Mouse (Mus musculus): ENCODE results near the gene Znrf4.
"Not testable (repeated sequence)": the region's sequence is repeated elsewhere in the genome, so short reads cannot be mapped to it uniquely, and the experiment has no call there.

The Znrf4 gene

DNA sequence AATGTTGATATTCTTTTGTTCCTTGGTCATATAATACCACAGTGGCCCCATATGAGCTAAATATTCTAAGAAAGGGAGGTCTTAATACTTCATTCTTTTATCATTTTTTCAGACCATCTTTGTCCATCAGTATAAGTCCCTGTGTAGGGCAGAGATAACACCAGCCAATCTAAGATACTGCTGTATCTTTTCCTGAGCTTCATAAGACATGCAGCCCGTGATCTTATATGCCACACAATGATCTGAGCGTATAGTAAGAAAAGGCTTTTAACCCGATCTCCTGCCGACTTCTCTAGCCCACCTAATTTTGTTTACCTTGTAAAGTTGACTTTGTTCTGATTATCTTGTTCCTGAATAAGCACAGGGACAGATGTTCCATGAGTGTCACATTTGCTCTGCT, 12.7 kb upstream of the Znrf4 start:
- no peak for DNase-seq (ENCODE audit: low spot score)

DNA sequence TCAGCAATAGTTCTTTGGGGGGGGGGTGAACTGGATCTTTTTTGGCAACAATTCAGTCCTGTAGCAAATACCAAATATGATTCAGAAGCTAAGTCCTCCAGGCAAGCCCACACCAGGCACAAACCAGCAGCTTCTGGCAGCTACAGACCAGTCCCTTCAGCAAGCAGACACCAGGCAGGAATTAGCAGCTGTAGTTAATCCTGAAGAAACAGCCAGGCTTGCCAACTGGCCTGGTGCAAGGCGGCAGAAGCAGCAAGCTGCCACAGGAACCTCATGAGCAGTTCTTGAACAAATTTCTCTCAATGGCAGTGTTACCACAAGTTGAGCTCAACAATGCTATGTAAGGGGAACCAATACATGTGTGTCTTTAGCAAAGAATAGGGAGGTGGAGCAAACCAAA, 10.5 kb upstream of the Znrf4 start:
- no peak for DNase-seq (ENCODE audit: low spot score)

DNA sequence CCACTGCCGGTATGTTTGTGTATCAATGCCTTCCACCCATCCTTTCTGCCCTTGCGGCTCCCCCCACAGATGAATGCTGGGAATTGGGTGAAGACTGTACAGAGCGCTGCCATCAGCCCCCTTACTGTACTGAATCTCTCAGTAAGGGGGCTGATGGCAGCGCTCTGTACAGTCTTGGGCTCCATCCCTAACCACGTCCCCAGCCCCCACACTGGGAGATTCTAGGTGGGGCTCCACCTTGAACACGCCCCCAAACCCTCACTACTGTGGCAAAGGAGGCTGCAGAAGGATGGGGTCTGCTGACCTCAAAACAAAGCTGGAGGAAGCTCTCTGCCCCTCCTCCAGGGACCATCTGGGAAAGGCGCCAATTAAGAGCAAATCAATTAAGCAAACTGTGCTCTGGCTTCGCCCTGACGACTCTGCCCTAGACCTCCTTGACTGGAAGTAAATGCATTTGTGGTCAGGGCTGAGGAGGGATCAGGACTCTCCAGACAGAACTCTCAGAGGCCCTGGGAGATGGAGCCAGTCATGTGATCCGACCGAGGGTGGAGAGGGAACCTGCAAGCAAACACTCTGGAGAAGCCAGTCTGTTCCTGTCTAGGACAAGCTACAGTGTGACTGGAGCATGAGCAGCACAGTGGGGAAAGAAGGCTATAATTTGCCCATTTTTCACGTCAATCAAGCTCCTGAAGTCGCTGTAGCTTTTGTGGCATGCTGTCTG, 3.6 kb upstream of the Znrf4 start:
- DNase-seq (ENCODE audit: low spot score) = peak; percentile 29

DNA sequence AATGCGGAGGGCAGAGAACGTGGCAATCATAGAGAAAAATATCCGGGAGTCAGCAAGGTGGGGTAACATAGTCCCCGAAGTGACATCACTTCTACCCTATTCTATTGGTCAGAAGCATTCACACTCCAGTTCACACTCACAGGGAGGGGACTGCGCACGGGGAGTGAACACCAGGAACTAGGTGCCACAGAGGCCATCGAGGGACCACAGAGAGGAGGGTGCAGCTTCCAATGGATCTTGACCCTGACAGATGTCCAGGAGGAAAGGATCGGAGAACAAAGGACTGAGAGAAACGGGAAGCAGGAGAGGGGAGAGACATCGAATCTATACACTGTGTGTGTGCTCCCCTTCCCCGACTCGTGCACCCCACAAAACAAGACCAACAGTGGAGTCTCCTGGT, 2.7 kb upstream of the Znrf4 start:
- no peak for DNase-seq (ENCODE audit: low spot score)

DNA sequence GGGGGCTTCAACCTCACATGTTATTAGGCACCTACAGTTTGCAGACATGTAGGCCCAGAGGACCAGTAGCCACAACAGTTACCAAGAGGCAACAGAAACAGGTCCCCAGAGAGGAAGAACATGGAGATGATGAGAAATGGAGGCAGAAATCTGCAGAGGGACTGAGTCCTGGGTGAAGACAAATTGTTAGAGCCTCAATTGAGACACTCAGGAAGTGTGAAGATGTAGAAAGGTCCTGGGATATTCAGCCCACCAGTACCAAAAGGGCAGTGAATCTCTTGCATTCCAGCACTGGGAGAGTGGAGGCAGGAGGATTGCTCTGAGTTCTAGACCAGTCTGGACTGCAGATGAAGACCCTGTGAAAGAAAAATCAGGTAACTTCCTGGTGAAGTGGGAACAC, 2.1 kb upstream of the Znrf4 start:
- no peak for DNase-seq (ENCODE audit: low spot score)

DNA sequence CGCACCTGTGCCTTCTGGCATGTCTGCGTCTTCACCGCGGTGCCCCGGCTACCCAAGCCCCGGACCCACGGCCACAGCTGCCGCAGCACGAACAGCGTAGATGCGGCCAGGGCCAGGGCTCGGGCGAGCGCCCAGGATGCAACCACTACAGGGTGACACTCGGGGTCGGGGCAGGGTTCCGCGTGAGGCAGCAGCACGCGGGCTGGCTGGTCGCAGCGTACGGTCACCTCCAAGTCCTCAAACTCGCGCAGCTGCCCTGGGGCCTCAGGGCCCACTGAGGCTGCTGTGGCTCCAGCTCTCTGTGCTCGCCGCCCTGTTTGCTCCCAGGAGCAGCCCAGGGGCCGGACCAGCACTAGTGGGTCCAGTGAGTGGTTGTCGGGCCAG, 532 bp downstream of the Znrf4 start:
- DNase-seq (ENCODE audit: low spot score) = no peak

DNA sequence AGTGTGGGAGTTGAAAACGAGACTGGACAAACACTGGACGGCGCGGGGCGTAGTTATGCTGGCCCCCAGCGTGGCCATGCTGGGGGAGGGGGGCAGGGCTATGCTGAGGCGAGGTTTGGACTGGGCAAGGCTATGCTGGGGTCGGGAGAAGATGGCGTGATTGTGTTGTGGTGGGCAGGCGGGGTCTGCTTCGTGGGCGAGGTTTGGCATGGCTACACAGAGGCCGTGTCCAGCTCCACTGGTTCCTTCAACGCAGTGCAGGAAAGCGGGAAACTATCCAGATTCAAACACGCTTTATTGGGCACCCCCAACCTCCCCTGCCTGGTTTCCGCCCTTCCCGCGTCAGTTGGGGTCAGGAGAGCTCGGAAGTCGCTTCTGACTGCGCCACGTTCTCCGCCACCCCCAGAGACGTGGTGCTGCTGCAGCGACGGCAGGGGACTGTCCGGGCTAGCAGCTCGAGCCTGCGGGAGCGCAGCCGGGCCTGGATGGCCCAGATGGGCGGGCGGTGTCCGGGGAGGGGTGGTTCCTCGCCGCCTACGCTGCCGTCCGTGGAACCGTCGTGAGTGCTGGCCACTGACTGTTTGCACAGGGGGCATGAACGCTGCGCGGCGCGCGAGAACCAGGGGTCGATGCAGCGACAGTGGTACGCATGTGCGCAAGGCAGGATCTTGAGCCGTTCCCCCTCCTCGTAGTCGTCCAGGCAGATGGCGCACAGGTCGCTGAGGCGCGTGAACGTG, 1.1 kb downstream of the Znrf4 start:
- DNase-seq (ENCODE audit: low spot score) = no peak

DNA sequence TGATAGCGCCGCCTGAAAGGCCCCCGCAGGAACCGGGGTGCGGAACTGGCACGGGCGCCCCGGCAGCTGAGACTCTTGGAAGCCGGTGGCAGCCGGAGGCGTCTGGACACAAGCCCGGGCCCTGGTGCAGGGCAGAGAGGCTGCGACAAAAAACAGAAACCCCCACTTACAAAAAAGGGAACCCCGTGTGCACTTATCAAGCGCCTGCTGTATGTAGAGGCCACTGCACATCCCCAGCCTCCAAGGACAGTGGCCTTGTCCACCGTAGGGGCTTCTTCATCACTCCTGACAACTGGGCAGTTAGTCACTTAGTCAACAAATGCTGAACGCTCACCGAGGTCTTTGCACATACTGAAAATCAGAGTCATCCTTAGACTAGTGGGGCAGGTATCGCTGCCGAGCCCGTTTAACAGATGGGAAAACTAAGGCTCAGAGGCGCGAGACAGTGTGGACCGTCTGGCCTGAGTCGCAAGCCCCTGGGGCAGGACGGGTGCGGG, 1.7 kb downstream of the Znrf4 start:
- no peak for DNase-seq (ENCODE audit: low spot score)

DNA sequence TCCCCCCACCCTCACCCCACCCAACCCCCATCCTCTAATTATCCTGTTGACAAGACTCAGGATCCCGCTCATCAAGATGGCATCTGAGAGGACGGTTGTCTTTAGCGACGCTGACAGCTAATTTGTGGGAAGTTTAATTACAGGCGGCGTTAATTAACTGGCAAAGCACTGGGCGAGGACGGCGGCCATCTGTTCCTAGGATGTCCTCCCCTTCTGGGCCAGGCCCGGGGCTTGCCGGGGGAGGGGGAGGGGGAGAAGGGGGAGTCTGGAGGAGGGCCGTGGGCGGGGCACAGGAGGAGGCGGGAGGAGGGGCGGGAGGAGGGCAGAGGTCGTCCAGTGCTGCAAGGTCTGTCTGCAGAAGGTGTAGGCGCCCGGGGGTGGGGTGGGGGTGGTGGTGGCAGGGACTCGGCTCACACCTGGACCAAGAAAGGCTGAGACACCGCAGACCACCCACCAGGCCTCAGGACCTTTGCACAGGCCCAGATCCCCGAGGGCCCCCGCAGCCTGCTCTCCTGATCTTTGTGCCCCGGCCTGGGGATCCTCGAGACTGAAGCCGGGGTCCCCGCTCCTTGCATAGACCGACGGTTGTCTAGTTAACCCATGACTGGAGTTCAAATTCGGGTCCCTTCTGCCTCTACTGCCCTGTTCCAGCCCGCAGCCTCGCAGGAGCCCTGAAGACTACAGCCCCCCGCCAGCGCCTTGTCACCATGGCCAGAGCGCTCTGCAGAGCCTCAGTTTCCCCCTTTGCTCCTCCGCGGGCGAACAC, 2.3 kb downstream of the Znrf4 start:
- no peak for DNase-seq (ENCODE audit: low spot score)

DNA sequence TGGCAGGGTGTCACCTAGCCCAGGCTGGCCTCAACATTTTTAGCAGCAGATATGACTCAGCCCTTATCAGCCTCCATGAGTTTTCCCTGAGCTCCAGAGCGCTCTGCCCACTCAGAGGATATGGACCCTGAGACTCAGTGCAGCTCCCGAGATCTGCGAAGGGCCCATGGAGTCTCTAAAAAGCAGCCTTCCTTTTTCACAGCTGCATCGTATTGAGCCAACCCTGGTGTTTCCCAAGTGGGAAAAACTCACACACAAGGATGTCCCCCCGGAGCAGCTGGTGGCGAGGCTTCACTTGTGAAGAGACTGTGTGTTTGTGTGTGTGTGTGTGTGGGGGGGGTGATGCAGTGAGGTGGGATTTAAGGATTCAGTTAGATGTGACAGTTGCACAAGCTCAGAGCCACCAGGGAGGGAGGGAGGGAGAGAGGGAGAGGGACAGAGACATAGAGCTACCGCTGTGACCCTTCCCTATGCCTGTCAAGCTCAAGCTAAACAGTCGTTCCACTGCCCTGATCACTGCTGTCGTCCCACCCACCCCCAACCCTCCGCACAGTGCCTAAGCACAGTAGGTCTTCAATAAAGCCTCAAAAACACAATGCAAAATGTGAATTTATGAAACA, 3.1 kb downstream of the Znrf4 start:
- DNase-seq (ENCODE audit: low spot score) = no peak

DNA sequence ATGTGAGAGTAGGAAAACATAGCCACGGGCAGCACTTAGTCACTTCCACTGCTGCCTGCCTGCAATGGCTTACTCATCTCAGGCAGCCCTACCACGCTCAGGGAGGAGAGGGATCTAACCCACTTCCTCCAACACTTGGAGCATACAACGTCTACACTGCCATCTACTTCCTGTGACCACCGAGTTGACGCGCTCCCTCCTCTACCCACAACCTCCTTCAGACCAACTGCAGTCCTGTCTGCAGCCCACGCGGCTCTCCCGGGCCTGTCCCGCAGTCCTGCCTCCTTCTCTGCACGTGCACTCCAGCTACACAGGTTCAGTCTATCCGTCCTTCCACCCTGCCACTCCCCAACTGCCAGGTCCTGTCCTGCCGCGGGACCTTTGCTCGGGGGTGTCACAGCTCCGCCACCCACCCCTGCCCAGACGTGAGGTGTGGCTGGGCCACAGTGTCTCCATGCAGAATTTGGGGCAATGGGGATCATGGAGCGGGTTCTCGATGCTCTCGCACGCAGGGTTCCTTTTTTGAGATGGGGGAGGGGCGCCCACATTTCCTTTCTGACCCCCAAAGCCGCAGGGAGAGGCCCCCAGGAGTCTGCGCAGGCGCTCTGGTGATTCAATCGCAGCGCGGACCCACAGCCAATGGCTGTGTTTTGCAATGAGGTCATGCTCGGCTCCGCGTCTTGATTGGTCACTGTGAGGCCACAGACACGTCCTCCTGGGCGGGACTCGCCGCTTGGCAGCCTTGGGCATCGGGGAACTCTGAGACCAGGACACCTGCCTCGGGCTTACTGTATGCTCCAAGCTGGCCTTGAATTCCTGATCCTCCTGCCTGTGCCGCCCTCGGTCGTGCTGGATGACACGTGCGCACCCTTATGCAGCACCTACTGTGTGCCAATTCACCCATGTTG, 4.8 kb downstream of the Znrf4 start:
- DNase-seq (ENCODE audit: low spot score) = peak; percentile 98

DNA sequence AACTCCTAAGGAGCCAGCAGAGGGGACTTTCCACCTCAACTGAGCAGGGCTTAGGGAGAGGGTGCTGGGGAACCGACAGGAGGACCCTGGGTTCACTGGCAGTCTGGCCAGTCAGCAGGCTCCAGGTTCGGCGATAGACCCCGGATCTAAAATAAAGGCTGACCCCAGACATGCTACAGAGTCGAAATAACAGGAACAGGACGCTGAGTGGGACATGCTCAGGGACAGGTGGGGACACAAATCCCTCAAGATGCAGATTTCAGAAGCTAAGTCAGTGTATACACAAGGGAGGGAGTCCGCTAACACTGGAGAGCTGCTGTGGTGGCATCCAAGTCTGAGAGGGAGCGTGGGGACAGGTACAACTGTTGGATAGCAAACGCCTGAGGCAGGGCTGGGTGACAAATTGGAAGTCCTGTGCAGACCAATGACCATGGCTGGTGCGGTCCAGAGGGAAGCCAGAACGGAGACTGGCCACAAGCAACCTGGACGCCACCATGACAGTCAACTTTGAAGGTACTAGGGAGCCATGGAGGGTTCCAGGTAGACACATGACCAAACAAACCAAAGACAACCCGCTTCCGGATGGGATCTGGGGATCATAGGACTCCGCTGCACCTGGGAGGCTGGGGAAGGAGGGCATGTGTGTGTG, 5.7 kb downstream of the Znrf4 start:
- DNase-seq (ENCODE audit: low spot score) = no peak

DNA sequence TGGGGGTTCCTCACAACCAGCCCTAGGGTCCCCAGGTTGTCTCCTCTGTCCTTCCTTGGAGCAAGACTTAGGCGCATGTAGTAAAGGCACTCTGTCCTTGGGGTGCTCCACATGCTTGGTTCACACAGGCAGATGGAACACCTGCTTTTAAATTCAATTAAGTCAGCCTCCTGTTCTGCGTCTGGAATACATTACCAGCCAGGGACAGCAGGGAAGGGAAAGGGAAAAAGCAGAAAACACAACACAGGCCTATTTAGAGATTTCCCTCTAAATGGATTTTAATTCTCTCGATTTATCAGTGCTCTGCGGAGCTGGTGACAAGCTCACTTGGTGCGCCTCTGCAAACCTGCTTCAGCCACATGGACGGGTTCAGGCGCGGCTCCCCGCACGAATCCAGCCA, 6.8 kb downstream of the Znrf4 start:
- no peak for DNase-seq (ENCODE audit: low spot score)

DNA sequence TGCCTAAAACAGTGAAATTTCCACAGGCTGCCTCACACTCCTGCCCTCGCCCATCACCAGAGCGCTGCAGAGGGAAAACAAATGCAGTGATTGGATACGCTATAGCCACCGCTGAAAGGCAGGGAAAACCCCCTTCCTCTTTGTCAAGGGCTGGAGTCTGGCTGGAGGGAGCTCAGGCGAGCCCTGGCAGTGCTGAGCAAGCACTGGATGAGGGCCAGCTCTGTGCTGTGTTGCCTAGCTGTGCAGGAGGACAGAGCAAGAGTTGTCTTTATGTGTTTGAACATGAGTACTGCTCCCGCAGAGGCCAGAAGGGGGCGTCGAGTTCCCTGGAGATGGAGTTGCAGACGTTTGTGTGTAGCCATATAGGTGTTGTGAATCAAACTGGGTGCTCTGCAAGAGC, 9.7 kb downstream of the Znrf4 start:
- DNase-seq (ENCODE audit: low spot score) = peak; percentile 74

DNA sequence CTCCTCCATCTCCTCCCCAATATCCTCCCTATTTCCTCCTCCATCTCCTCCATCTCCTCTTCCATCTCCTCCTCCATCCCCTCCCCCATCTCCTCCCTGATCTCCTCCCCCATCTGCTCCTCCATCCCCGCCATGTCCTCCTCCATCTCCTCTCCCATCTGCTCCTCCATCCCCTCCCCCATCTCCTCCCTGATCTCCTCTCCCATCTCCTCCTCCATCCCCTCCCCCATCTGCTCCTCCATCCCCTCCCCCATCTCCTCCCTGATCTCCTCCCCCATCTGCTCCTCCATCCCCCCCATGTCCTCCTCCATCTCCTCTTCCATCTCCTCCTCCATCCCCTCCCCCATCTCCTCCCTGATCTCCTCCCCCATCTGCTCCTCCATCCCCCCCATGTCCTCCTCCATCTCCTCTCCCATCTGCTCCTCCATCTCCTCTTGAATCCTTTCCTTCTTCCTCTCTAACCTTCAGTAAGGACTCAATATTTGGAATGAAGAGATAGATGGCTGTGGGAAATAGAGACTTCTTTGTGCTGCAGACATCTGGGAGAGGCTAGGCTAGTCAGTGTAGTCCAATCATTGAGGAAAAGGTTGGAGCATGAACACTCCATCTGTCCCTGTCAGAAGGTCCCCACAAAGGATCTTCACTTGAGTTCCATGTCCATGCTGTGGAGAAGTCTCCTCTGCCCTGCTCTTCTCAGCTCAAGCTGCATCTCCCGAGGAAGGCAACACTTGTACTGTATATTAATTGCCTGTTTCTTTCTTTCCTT, 10.4 kb downstream of the Znrf4 start:
- not testable (repeated sequence) for DNase-seq (ENCODE audit: low spot score)

DNA sequence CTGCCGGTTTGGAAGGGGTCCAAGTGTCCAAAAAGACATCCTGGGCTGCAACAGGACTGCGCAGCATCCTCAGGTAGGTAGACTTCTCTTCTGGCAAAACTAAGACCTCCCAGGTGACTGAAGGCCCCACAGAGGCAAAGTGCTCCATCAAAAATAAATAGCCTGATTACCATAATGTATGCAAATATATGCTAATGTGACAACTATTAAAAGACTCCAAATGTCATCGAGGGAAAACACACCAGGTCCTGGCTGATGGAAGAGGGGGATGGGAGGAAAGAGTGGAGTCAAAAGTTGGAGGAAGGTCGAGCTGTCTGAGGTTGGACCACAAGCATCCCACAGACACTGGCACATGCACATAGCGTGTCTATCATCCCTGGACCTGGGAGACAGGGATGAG, 13.0 kb downstream of the Znrf4 start:
- no peak for DNase-seq (ENCODE audit: low spot score)

DNA sequence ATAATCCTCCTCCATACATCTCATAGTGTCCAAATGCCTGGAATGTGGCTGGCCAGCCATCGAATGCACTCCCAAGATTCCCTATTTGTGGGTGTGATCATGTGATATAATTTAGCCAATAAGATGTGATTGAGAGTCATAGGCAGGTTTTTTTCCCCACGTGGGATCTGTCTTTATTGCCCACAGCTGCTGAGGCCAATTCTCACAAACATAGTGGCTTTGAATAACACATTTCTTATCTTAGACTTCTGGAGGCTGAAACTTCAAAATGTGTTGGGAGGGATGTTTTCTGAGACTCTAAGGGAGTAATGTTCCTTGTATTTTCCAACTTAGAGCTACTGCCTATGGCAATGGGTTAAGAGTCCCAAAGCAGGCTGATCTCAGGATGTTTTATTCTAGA, 17.8 kb downstream of the Znrf4 start:
- DNase-seq (ENCODE audit: low spot score) = no peak

DNA sequence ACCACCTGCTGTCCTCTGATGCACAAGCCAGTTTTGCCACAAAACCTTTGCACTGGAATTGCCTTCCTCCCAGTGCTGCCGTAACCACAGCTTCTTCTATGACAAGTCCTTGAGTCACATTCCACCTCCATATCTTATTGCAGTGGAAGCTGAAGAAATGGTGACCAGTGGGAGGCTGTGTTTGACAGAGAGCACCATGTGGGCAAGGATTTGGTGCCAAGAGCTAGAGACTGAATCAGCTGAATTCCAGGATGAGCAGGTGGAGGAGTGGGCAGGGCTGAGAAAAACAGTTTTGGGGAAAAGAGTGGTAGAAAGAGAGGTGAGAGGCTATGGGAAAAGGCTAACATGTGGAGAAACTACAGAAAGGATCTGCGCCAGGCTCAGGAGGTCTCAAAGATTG, 18.4 kb downstream of the Znrf4 start:
- DNase-seq (ENCODE audit: low spot score) = no peak

DNA sequence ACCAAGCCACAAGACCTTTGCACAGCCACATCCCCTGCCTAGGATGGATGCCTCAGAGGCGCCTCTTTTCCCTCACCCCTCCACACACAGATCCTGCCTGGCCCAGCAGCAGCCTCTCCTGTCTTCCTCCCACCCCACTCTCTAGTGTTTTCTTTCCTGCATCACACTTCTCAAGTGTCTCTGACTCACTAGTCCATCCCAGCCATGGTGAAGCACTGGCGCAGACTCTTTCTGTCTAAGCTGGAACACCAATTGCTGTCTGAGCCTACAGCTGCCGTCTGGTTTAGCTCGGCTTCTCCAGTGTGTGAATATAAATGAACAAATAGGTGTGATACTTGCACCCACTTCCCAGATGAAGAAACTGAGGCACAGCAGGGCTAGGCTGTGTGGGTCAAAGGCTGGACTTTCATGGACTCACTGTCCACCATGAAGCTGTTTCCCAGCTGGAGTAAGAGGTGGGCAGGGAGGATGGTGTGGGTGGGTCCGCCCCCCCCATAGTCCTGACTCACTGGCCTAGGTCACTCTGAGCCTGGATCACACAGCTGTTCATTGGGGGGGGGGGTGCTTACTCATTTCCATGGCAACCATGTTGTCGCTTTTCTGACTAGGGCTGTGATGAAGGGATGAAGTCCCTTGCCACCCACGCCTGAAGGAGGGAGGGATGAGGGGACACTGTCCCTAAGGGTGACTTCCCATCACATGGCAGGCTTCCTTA, 21.6 kb downstream of the Znrf4 start:
- DNase-seq (ENCODE audit: low spot score) = no peak

DNA sequence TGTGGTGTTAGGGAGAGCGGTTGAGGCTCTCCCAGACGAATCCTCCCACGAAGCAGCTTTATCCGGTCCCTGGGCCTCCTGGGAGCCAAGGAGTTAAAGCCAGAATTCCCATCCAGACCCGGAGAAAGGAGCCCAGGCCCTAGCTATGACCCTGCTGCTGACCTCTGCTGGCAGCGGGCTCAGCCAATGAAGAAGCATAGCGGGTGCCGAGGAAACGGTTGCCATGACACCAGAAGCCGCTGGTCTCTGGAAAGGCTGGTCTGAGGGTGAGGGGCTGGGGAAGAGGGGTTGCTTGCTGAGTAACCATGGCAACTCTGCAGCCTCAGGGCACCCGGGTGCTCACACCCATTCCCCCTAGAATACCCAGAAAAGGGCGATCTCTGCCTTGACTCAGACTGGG, 24.2 kb downstream of the Znrf4 start:
- DNase-seq (ENCODE audit: low spot score) = no peak

Measured in adipocyte (in vitro differentiated cells).